ENCODE assay signal across 7 mouse cellular contexts in the genomic region with DNA sequence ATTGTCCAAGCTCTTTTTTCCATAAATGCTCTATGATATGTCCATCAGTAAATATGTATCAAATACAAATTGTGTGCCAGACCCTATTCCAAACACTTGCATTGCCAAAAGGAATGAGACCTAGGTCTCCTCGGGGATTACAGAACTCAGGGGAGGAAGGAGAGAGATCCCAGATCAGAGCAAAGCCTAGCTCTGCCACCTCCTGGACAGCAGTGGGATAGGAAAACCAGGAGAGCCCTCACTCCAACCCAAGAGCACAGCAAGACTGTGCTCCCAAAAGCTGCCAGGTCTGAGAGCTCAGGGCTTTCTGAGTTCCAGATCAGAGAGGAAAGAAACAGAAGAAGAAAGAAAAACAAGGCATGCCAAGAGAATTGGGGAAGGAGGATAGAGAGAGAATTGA. TPM values are rescaled to one million over a fixed set of nuclear protein-coding genes. Genes with fewer than 3 reads are reported as not detected.
DNase-seq lines count a peak whose midpoint lies in the region; ATAC-seq and TF ChIP-seq lines count a peak whose summit lies in the region.

No protein-coding gene starts in this region.

- H3K27ac ChIP-seq in kidney, adult 2 months (ENCODE audit: insufficient read depth, low read depth, low read length): no peak overlapping the region
- no peak overlapping the region for H3K27ac ChIP-seq in kidney, embryonic 14.5 days (ENCODE audit: low read depth, low read length)
- H3K27ac ChIP-seq in ES-Bruce4 (ENCODE audit: insufficient read depth, low read length): no peak overlapping the region
- no peak overlapping the region for H3K27ac ChIP-seq in embryonic fibroblast, embryonic 13.5 days (ENCODE audit: insufficient read depth, low read length)

- no peaks in the 10 kb centered on the region for H3K27me3 ChIP-seq in kidney, adult 2 months (replicated peaks; ENCODE audit: control insufficient read depth, insufficient read depth, low read length)
- H3K27me3 ChIP-seq in kidney, embryonic 14.5 days (ENCODE audit: control insufficient read depth, insufficient read depth, low read length): no peaks in the 10 kb centered on the region
- H3K27me3 ChIP-seq in ES-Bruce4 (ENCODE audit: control insufficient read depth, insufficient read depth, low read length, poor library complexity, severe bottlenecking): no peaks in the 10 kb centered on the region

- no peaks in the 10 kb centered on the region for H3K4me1 ChIP-seq in kidney, adult 2 months (ENCODE audit: control insufficient read depth, insufficient read depth, low read length)
- H3K4me1 ChIP-seq in kidney, embryonic 14.5 days (ENCODE audit: control insufficient read depth, insufficient read depth, low read length): no peaks in the 10 kb centered on the region
- no peaks in the 10 kb centered on the region for H3K4me1 ChIP-seq in ES-Bruce4 (ENCODE audit: control insufficient read depth, insufficient read depth, low read length)
- no peaks in the 10 kb centered on the region for H3K4me1 ChIP-seq in embryonic fibroblast, embryonic 13.5 days (ENCODE audit: control insufficient read depth, insufficient read depth, low read length)

- TF ChIP-seq POLR2A in kidney, adult 2 months (IDR thresholded peaks at IDR 0.05; ENCODE audit: low read depth, low read length): no peak
- no peak for TF ChIP-seq POLR2A in ES-Bruce4 (IDR thresholded peaks at IDR 0.05; ENCODE audit: insufficient read depth, low read length)
- no peak for TF ChIP-seq POLR2A in embryonic fibroblast, embryonic 13.5 days (IDR thresholded peaks at IDR 0.05; ENCODE audit: low read depth, low read length)

- no peak for TF ChIP-seq EP300 in ES-Bruce4 (IDR thresholded peaks at IDR 0.05; ENCODE audit: insufficient read depth, low read depth, low read length)

- no peak for ATAC-seq in kidney, embryonic 14.5 days (ENCODE audit: low FRiP score, low TSS enrichment)
- no peak for ATAC-seq in granulocyte monocyte progenitor cell, adult 5-6 weeks (replicated peaks; ENCODE audit: poor library complexity, severe bottlenecking)

- H3K9me3 ChIP-seq in kidney, embryonic 14.5 days (ENCODE audit: control insufficient read depth, low read length): no peaks in the 10 kb centered on the region
- H3K9me3 ChIP-seq in ES-Bruce4 (replicated peaks; ENCODE audit: control insufficient read depth, insufficient read depth, low read length, poor library complexity, severe bottlenecking): no peaks in the 10 kb centered on the region

- no peaks in the 10 kb centered on the region for H3K36me3 ChIP-seq in kidney, adult 2 months (ENCODE audit: control insufficient read depth, insufficient read depth, low read length)
- no peaks in the 10 kb centered on the region for H3K36me3 ChIP-seq in kidney, embryonic 14.5 days (ENCODE audit: control insufficient read depth, insufficient read depth, low read length)
- H3K36me3 ChIP-seq in ES-Bruce4 (ENCODE audit: control insufficient read depth, insufficient read depth, low read length, poor library complexity, severe bottlenecking): no peaks in the 10 kb centered on the region

- no peak overlapping the region for H3K4me3 ChIP-seq in kidney, adult 2 months (ENCODE audit: insufficient read depth, low read depth, low read length)
- no peak overlapping the region for H3K4me3 ChIP-seq in kidney, embryonic 14.5 days (ENCODE audit: low read length)
- H3K4me3 ChIP-seq in ES-Bruce4 (ENCODE audit: low read depth, low read length): no peak overlapping the region
- H3K4me3 ChIP-seq in embryonic fibroblast, embryonic 13.5 days (ENCODE audit: insufficient read depth, low read length): no peak overlapping the region

- no peak overlapping the region for H3K9ac ChIP-seq in kidney, embryonic 14.5 days (ENCODE audit: low read depth, low read length)
- H3K9ac ChIP-seq in ES-Bruce4 (ENCODE audit: low read depth, poor library complexity, severe bottlenecking): no peak overlapping the region

- 6% methylated on average over 1 of the region's 1 CpGs for WGBS in kidney, adult 2 months
- 19% methylated on average over 1 of the region's 1 CpGs for WGBS in kidney, embryonic 14.5 days

- no peak overlapping the region for H3K4me2 ChIP-seq in kidney, embryonic 14.5 days (replicated peaks; ENCODE audit: low read depth, low read length)

- DNase-seq in kidney, adult 2 months: peak; percentile 37
- peak; percentile 12 for DNase-seq in A20 (ENCODE audit: low read depth, low spot score)
- DNase-seq in ovary, postnatal 36 days (ENCODE audit: low spot score): no peak

- TF ChIP-seq CTCF in kidney, adult 2 months (conservative IDR thresholded peaks at IDR 0.05; ENCODE audit: insufficient read depth, insufficient read length, low read depth, low read length): peak; percentile 74
- TF ChIP-seq CTCF in ES-Bruce4 (IDR thresholded peaks at IDR 0.05; ENCODE audit: low read depth, low read length): peak; percentile 37
- TF ChIP-seq CTCF in embryonic fibroblast, embryonic 13.5 days (IDR thresholded peaks at IDR 0.05; ENCODE audit: borderline replicate concordance, insufficient read depth, low read length): peak; percentile 26; the same call in 1 of the 2 replicates

RNA-seq across cellular contexts. Expression of a gene that starts 1.2 kb away (rescaled TPM):
- polyA plus RNA-seq in kidney, adult 2 months (2012; rRNA removed): not detected in 2 replicates
- not detected in 2 replicates for polyA plus RNA-seq in kidney, embryonic 14.5 days (2014; fragmentation: Nextera tagmentation; extraction: Ambion mirVana)
- polyA plus RNA-seq in ES-Bruce4 (2011; ENCODE audit: insufficient read depth, insufficient read length, low read depth, missing spikeins): not detected in 2 replicates
- polyA plus RNA-seq in embryonic fibroblast, embryonic 13.5 days (2011; ENCODE audit: insufficient read length, low read depth, missing spikeins): not detected in 2 replicates
- total RNA-seq in granulocyte monocyte progenitor cell, adult 5-6 weeks (2014; fragmentation: Nextera tagmentation): not detected in 2 replicates
- not detected in 2 replicates for total RNA-seq in granulocyte monocyte progenitor cell, adult 5-6 weeks (2017)

RNA-seq across cellular contexts. Expression of a gene that starts 21.1 kb away (rescaled TPM):
- 691 and 847 TPM in 2 replicates for polyA plus RNA-seq in kidney, adult 2 months (2012; rRNA removed)
- polyA plus RNA-seq in kidney, embryonic 14.5 days (2014; fragmentation: Nextera tagmentation; extraction: Ambion mirVana): 96.0 and 104 TPM in 2 replicates
- polyA plus RNA-seq in ES-Bruce4 (2011; ENCODE audit: insufficient read depth, insufficient read length, low read depth, missing spikeins): 33.7 and 34.3 TPM in 2 replicates
- 30.0 and 34.3 TPM in 2 replicates for polyA plus RNA-seq in embryonic fibroblast, embryonic 13.5 days (2011; ENCODE audit: insufficient read length, low read depth, missing spikeins)
- total RNA-seq in granulocyte monocyte progenitor cell, adult 5-6 weeks (2014; fragmentation: Nextera tagmentation): 20.6 and 26.7 TPM in 2 replicates
- 14.6 and 19.8 TPM in 2 replicates for total RNA-seq in granulocyte monocyte progenitor cell, adult 5-6 weeks (2017)

RNA-seq across cellular contexts. Expression of a gene that starts 22.9 kb away (rescaled TPM):
- 6.8 and 8.2 TPM in 2 replicates for polyA plus RNA-seq in kidney, adult 2 months (2012; rRNA removed)
- polyA plus RNA-seq in kidney, embryonic 14.5 days (2014; fragmentation: Nextera tagmentation; extraction: Ambion mirVana): 12.4 and 13.9 TPM in 2 replicates
- polyA plus RNA-seq in ES-Bruce4 (2011; ENCODE audit: insufficient read depth, insufficient read length, low read depth, missing spikeins): 18.8 and 19.5 TPM in 2 replicates
- polyA plus RNA-seq in embryonic fibroblast, embryonic 13.5 days (2011; ENCODE audit: insufficient read length, low read depth, missing spikeins): 4.9 and 6.1 TPM in 2 replicates
- 3.5 and 10.8 TPM in 2 replicates for total RNA-seq in granulocyte monocyte progenitor cell, adult 5-6 weeks (2014; fragmentation: Nextera tagmentation)
- 5.0 and 13.4 TPM in 2 replicates for total RNA-seq in granulocyte monocyte progenitor cell, adult 5-6 weeks (2017)

RNA-seq across cellular contexts. Expression of a gene that starts 56.3 kb away (rescaled TPM):
- 4.9 and 5.0 TPM in 2 replicates for polyA plus RNA-seq in kidney, adult 2 months (2012; rRNA removed)
- 3.4 and 4.1 TPM in 2 replicates for polyA plus RNA-seq in kidney, embryonic 14.5 days (2014; fragmentation: Nextera tagmentation; extraction: Ambion mirVana)
- 7.0 and 9.3 TPM in 2 replicates for polyA plus RNA-seq in ES-Bruce4 (2011; ENCODE audit: insufficient read depth, insufficient read length, low read depth, missing spikeins)
- polyA plus RNA-seq in embryonic fibroblast, embryonic 13.5 days (2011; ENCODE audit: insufficient read length, low read depth, missing spikeins): 10.2 and 14.0 TPM in 2 replicates
- 1.2 TPM in 1 of 2 replicates, not detected in the other for total RNA-seq in granulocyte monocyte progenitor cell, adult 5-6 weeks (2014; fragmentation: Nextera tagmentation)
- 0.65 and 0.72 TPM in 2 replicates for total RNA-seq in granulocyte monocyte progenitor cell, adult 5-6 weeks (2017)
